Mouse (Mus musculus): ENCODE measurements around the gene Phf21b. TPM values are rescaled to one million over a fixed set of nuclear protein-coding genes. Genes with fewer than 3 reads are reported as not detected.

Phf21b gene
- polyA plus RNA-seq, 1 experiment from 2014 or later, result 11.0 TPM

- H3K4me1 ChIP-seq, result peaks cover 72% of the 10 kb centered on the region
- H3K36me3 ChIP-seq, result no peaks in the 10 kb centered on the region
- no peaks in the 10 kb centered on the region for H3K27me3 ChIP-seq
- no peak overlapping the region for H3K4me3 ChIP-seq
- WGBS, result 17% methylated on average over 19 of the region's 19 CpGs
- no peak overlapping the region for H3K4me2 ChIP-seq (replicated peaks)
- 0 out of 2 replicates have a peak overlapping the region, but pooled peaks have one; percentile 12 for H3K27ac ChIP-seq (replicated peaks)
- ATAC-seq (replicated peaks), result 0 out of 2 replicates have a peak, but pooled peaks have one; percentile 39
- H3K9me3 ChIP-seq, result no peaks in the 10 kb centered on the region
- H3K9ac ChIP-seq (replicated peaks), result no peak overlapping the region
Measured at GRCm38 (mm10) chr15:84841925-84842821, 13.7 kb downstream of the Phf21b start.

GRCm38 (mm10) chr15:84840560-84840959 lies 15.3 kb downstream of the Phf21b start:
- H3K4me2 ChIP-seq (replicated peaks), result no peak overlapping the region
- ATAC-seq (replicated peaks), result no peak
- no peak overlapping the region for H3K9ac ChIP-seq (replicated peaks)
- H3K36me3 ChIP-seq, result 0 out of 2 replicates have a peak, but pooled peaks cover 2% of the 10 kb centered on the region
- H3K27ac ChIP-seq (replicated peaks), result no peak overlapping the region
- 92% methylated on average over 3 of the region's 3 CpGs for WGBS
- H3K9me3 ChIP-seq, result no peaks in the 10 kb centered on the region
- H3K27me3 ChIP-seq, result no peaks in the 10 kb centered on the region
- no peak overlapping the region for H3K4me3 ChIP-seq
- H3K4me1 ChIP-seq, result peaks cover 62% of the 10 kb centered on the region

- Histone ChIP-seq H3K36me3 (0 out of 2 replicates have a peak, but pooled peaks cover 2% of the 10 kb centered on the region), H3K27me3 (no peaks in the 10 kb centered on the region), H3K9ac (replicated peaks) (no peak overlapping the region), H3K9me3 (no peaks in the 10 kb centered on the region), H3K27ac (replicated peaks) (0 out of 2 replicates have a peak overlapping the region, but pooled peaks have one; percentile 9), H3K4me1 (peaks cover 53% of the 10 kb centered on the region), H3K4me3 (no peak overlapping the region), H3K4me2 (replicated peaks) (no peak overlapping the region)
- WGBS, result 74% methylated on average over 3 of the region's 3 CpGs
- no peak for ATAC-seq (replicated peaks)
Measured at GRCm38 (mm10) chr15:84839521-84839920, 16.3 kb downstream of the Phf21b start.

- Histone ChIP-seq H3K27me3 (no peaks in the 10 kb centered on the region), H3K27ac (replicated peaks) (no peak overlapping the region), H3K9ac (replicated peaks) (no peak overlapping the region), H3K4me2 (replicated peaks) (no peak overlapping the region), H3K9me3 (no peaks in the 10 kb centered on the region), H3K4me3 (no peak overlapping the region), H3K4me1 (peaks cover 46% of the 10 kb centered on the region), H3K36me3 (0 out of 2 replicates have a peak, but pooled peaks cover 2% of the 10 kb centered on the region)
- ATAC-seq (replicated peaks), result no peak
- 91% methylated on average over 6 of the region's 6 CpGs for WGBS
Measured at GRCm38 (mm10) chr15:84837896-84838295, 18.0 kb downstream of the Phf21b start.

GRCm38 (mm10) chr15:84829416-84829815 lies 26.4 kb downstream of the Phf21b start:
- ATAC-seq (replicated peaks), result peak; percentile 54; the same call in 1 of the 2 replicates
- H3K9ac ChIP-seq (replicated peaks), result no peak overlapping the region

GRCm38 (mm10) chr15:84828603-84829002 lies 27.2 kb downstream of the Phf21b start:
- no peak; the same call in 1 of the 2 replicates for ATAC-seq (replicated peaks)
- WGBS, result 65% methylated on average over 12 of the region's 12 CpGs
- Histone ChIP-seq H3K4me1 (peaks cover 52% of the 10 kb centered on the region), H3K4me2 (replicated peaks) (no peak overlapping the region), H3K27ac (replicated peaks) (no peak overlapping the region), H3K27me3 (no peaks in the 10 kb centered on the region), H3K9me3 (no peaks in the 10 kb centered on the region), H3K4me3 (no peak overlapping the region), H3K9ac (replicated peaks) (no peak overlapping the region), H3K36me3 (no peaks in the 10 kb centered on the region)

More at GRCm38 (mm10) chr15:84829416-84829815, 26.4 kb downstream of the Phf21b start:
- H3K36me3 ChIP-seq, result no peaks in the 10 kb centered on the region
- no peaks in the 10 kb centered on the region for H3K27me3 ChIP-seq
- H3K4me1 ChIP-seq, result peaks cover 52% of the 10 kb centered on the region
- WGBS, result 19% methylated on average over 15 of the region's 15 CpGs
- no peak overlapping the region for H3K4me2 ChIP-seq (replicated peaks)
- H3K9me3 ChIP-seq, result no peaks in the 10 kb centered on the region
- no peak overlapping the region for H3K4me3 ChIP-seq
- peak overlapping the region; percentile 14; the same call in 1 of the 2 replicates for H3K27ac ChIP-seq (replicated peaks)

GRCm38 (mm10) chr15:84823086-84823485 lies 32.8 kb downstream of the Phf21b start:
- WGBS, result 88% methylated on average over 4 of the region's 4 CpGs
- Histone ChIP-seq H3K36me3 (no peaks in the 10 kb centered on the region), H3K27me3 (no peaks in the 10 kb centered on the region), H3K27ac (replicated peaks) (no peak overlapping the region), H3K4me1 (peaks cover 19% of the 10 kb centered on the region), H3K9ac (replicated peaks) (no peak overlapping the region), H3K4me2 (replicated peaks) (no peak overlapping the region), H3K9me3 (no peaks in the 10 kb centered on the region), H3K4me3 (no peak overlapping the region)
- ATAC-seq (replicated peaks), result no peak

GRCm38 (mm10) chr15:84820811-84821210 lies 35.0 kb downstream of the Phf21b start:
- Histone ChIP-seq H3K4me1 (peaks cover 40% of the 10 kb centered on the region), H3K4me2 (replicated peaks) (no peak overlapping the region), H3K27me3 (no peaks in the 10 kb centered on the region), H3K4me3 (no peak overlapping the region), H3K9me3 (no peaks in the 10 kb centered on the region), H3K36me3 (no peaks in the 10 kb centered on the region), H3K27ac (replicated peaks) (no peak overlapping the region), H3K9ac (replicated peaks) (no peak overlapping the region)
- ATAC-seq (replicated peaks), result no peak
- WGBS, result 75% methylated on average over 4 of the region's 4 CpGs

GRCm38 (mm10) chr15:84818284-84818683 lies 37.6 kb downstream of the Phf21b start:
- H3K4me1 ChIP-seq, result peaks cover 64% of the 10 kb centered on the region
- WGBS, result 29% methylated on average over 11 of the region's 11 CpGs
- H3K27ac ChIP-seq (replicated peaks), result no peak overlapping the region
- H3K4me3 ChIP-seq, result no peak overlapping the region
- no peak overlapping the region for H3K9ac ChIP-seq (replicated peaks)
- ATAC-seq (replicated peaks), result no peak
- no peaks in the 10 kb centered on the region for H3K9me3 ChIP-seq
- H3K4me2 ChIP-seq (replicated peaks), result no peak overlapping the region
- no peaks in the 10 kb centered on the region for H3K36me3 ChIP-seq
- H3K27me3 ChIP-seq, result no peaks in the 10 kb centered on the region

- ATAC-seq (replicated peaks), result no peak
- 44% methylated on average over 3 of the region's 3 CpGs for WGBS
- peaks cover 71% of the 10 kb centered on the region for H3K4me1 ChIP-seq
Measured at GRCm38 (mm10) chr15:84817589-84817988, 38.3 kb downstream of the Phf21b start.

GRCm38 (mm10) chr15:84815171-84815570 lies 40.7 kb downstream of the Phf21b start:
- Histone ChIP-seq H3K27ac (replicated peaks) (peak overlapping the region; percentile 76), H3K9me3 (no peaks in the 10 kb centered on the region), H3K4me1 (peaks cover 87% of the 10 kb centered on the region), H3K36me3 (no peaks in the 10 kb centered on the region), H3K9ac (replicated peaks) (no peak overlapping the region), H3K4me3 (no peak overlapping the region), H3K4me2 (replicated peaks) (no peak overlapping the region), H3K27me3 (no peaks in the 10 kb centered on the region)
- 8% methylated on average over 4 of the region's 4 CpGs for WGBS
- peak; percentile 69 for ATAC-seq (replicated peaks)

More at GRCm38 (mm10) chr15:84817589-84817988, 38.3 kb downstream of the Phf21b start:
- H3K27me3 ChIP-seq, result no peaks in the 10 kb centered on the region
- H3K9me3 ChIP-seq, result no peaks in the 10 kb centered on the region
- H3K9ac ChIP-seq (replicated peaks), result no peak overlapping the region
- H3K4me2 ChIP-seq (replicated peaks), result no peak overlapping the region
- H3K36me3 ChIP-seq, result no peaks in the 10 kb centered on the region
- H3K4me3 ChIP-seq, result no peak overlapping the region
- H3K27ac ChIP-seq (replicated peaks), result no peak overlapping the region

- no peaks in the 10 kb centered on the region for H3K9me3 ChIP-seq
- peak overlapping the region; percentile 69 for H3K27ac ChIP-seq (replicated peaks)
- H3K36me3 ChIP-seq, result no peaks in the 10 kb centered on the region
- no peak overlapping the region for H3K4me3 ChIP-seq
- H3K9ac ChIP-seq (replicated peaks), result no peak overlapping the region; the same call in 1 of the 2 replicates
- peaks cover 65% of the 10 kb centered on the region for H3K4me1 ChIP-seq
- H3K4me2 ChIP-seq (replicated peaks), result peak overlapping the region; percentile 14; the same call in 1 of the 2 replicates
- H3K27me3 ChIP-seq, result no peaks in the 10 kb centered on the region
- WGBS, result 13% methylated on average over 11 of the region's 11 CpGs
- ATAC-seq (replicated peaks), result peak; percentile 59
Measured at GRCm38 (mm10) chr15:84812831-84813357, 43.0 kb downstream of the Phf21b start.
